Mouse (Mus musculus): ENCODE measurements around the gene Tmem95.

DNA sequence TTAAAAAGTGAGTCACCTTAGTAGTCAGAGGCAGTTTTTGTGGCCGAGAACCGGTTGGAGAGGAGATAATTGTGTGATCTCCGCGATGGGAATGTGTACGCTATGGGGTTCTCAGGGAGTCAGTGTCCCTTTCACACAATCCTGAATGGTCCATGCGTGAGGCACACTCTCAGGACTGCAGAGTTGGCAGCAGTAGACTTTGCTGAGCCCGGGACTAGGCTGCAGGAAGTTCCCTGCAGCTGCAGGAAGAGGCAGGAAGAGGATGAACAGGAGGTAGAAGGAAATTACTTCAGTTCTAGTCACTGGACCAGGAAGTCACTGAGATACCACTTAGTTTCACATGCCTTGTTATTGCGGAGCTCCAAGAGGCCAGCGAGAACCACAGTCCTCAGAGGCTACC, 28.7 kb downstream of the Tmem95 start:
- TF ChIP-seq POLR2A (IDR thresholded peaks at IDR 0.05; ENCODE audit: insufficient read depth, low read depth, low read length) = no peak
- no peak for TF ChIP-seq CTCF (IDR thresholded peaks at IDR 0.05; ENCODE audit: insufficient read depth, low read depth, low read length)

All from olfactory bulb, adult 2 months (tissue).